Mouse (Mus musculus) limb, embryonic 15.5 days (tissue): ENCODE results near the gene Duox2. TPM values are rescaled to one million over a fixed set of nuclear protein-coding genes. Genes with fewer than 3 reads are reported as not detected.

Source experiments
- ATAC-seq: fragments of 200-750 bp; cut with Nextera tagmentation; 2 replicates; pipeline ENCODE4 v1.8.0; 2017; ENCODE audit warnings: low read depth, moderate TSS enrichment; ENCODE audit not compliant: insufficient number of reproducible peaks, low FRiP score, low TSS enrichment
- H3K27ac ChIP-seq: fragments of 300-500 bp; sonication (generic); 2 replicates; pipeline ENCODE4 v1.5.1; 2015; ENCODE audit warnings: moderate library complexity, mild to moderate bottlenecking, inconsistent platforms
- H3K27me3 ChIP-seq: fragments of 300-500 bp; sonication (generic); 2 replicates; pipeline ENCODE4 v1.6.1; 2015; ENCODE audit warnings: inconsistent platforms
- H3K36me3 ChIP-seq: fragments of 300-500 bp; sonication (generic); 2 replicates; pipeline ENCODE4 v1.6.1; 2015; ENCODE audit warnings: inconsistent platforms
- H3K4me1 ChIP-seq: fragments of 300-500 bp; sonication (generic); 2 replicates; pipeline ENCODE4 v1.6.1; 2015; ENCODE audit warnings: inconsistent platforms
- H3K4me2 ChIP-seq: fragments of 300-500 bp; sonication (generic); 2 replicates; pipeline ENCODE4 v1.6.1; 2015; ENCODE audit warnings: mild to moderate bottlenecking, inconsistent platforms
- H3K4me3 ChIP-seq: fragments of 300-500 bp; sonication (generic); 2 replicates; pipeline ENCODE4 v1.5.1; 2015; ENCODE audit warnings: mild to moderate bottlenecking, inconsistent platforms
- H3K9ac ChIP-seq: fragments of 300-500 bp; sonication (generic); 2 replicates; pipeline ENCODE4 v1.6.1; 2015; ENCODE audit warnings: inconsistent platforms
- H3K9me3 ChIP-seq: fragments of 300-500 bp; sonication (generic); 2 replicates; pipeline ENCODE4 v1.6.1; 2016; ENCODE audit warnings: inconsistent platforms
- WGBS: fragments of 180-500 bp; shearing (Covaris S2); methylation state at CpG from one replicate; pipeline ENCODE4 v1.1.7; 2015; 5-methylcytosine and 5-hydroxymethylcytosine counted together
- polyA plus RNA-seq: library from polyadenylated mRNA; unstranded; fragments of >200 nt; fragmentation: Nextera tagmentation; extraction: Ambion mirVana; gene quantifications from 2 replicates; pipeline ENCODE4 v1.2.1, GENCODE M21; 2015

Gene Duox2
- polyA plus RNA-seq, 1 experiment from 2014 or later, result 0.13 TPM

DNA sequence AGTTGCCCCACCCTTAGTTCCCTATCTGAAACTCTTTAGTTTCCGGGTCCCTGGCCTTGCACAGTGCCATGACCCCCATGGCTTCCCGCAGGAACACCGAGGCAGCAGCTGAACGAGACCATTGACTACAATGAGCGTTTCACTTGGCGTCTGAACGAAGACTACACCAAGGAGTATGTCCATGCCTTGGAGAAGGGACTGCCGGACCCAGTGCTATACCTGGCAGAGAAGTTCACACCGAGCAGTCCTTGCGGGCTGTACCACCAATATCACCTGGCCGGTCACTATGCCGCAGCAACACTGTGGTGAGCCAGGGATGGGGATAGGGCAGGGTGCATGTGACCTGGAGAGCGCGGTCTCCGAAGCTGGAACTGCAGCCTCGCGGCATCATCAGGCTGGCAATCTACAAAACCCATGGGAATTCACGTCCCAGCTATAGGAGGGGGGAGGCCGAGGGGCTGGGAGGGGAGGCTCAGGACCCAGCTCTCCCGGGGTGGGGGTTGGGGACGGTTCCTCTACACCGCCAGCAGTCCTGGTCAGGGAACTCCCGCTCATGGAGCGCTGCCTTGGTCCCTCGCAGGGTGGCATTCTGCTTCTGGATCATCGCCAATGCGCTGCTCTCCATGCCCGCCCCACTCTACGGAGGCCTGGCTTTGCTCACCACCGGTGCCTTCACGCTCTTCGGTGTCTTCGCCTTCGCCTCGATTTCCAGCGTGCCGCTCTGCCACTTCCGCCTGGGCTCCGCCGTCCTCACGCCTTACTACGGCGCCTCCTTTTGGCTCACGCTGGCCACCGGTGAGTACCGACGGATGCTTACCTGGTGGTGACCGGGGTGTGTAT is 3.1 kb upstream of the Duox2 start:
- no peaks in the 10 kb centered on the region for H3K36me3 ChIP-seq
- H3K9ac ChIP-seq, result no peak overlapping the region
- WGBS, result 1% methylated on average over 48 of the region's 48 CpGs
- no peak overlapping the region for H3K27ac ChIP-seq
- no peaks in the 10 kb centered on the region for H3K9me3 ChIP-seq
- peaks cover 36% of the 10 kb centered on the region for H3K4me1 ChIP-seq
- H3K4me2 ChIP-seq, result peak overlapping the region; percentile 76
- H3K27me3 ChIP-seq, result peaks cover 99% of the 10 kb centered on the region
- ATAC-seq, result no peak
- peak overlapping the region; percentile 37 for H3K4me3 ChIP-seq

DNA sequence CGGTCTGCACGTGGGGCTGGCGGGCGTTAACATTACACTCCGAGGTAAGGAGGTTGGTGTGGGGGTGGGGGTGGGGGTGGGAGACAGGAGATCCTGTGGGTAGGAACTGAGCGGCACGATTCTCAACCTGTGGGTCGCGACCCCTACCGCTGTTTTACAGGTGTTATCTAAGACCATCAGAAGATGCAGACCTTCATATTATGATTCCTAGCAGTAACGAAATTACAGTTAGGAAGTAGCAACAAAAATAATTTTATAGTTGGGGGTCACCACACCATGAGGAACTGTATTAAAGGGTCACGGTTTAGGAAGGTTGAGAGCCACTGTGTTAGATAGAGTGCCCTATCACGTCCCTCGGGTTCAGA is 2.4 kb upstream of the Duox2 start:
- H3K27ac ChIP-seq, result no peak overlapping the region
- no peak for ATAC-seq
- WGBS, result 3% methylated on average over 14 of the region's 14 CpGs
- no peak overlapping the region for H3K4me3 ChIP-seq
- H3K9me3 ChIP-seq, result no peaks in the 10 kb centered on the region
- H3K4me1 ChIP-seq, result peaks cover 36% of the 10 kb centered on the region
- H3K9ac ChIP-seq, result no peak overlapping the region
- peaks cover 99% of the 10 kb centered on the region for H3K27me3 ChIP-seq
- H3K4me2 ChIP-seq, result no peak overlapping the region
- no peaks in the 10 kb centered on the region for H3K36me3 ChIP-seq

DNA sequence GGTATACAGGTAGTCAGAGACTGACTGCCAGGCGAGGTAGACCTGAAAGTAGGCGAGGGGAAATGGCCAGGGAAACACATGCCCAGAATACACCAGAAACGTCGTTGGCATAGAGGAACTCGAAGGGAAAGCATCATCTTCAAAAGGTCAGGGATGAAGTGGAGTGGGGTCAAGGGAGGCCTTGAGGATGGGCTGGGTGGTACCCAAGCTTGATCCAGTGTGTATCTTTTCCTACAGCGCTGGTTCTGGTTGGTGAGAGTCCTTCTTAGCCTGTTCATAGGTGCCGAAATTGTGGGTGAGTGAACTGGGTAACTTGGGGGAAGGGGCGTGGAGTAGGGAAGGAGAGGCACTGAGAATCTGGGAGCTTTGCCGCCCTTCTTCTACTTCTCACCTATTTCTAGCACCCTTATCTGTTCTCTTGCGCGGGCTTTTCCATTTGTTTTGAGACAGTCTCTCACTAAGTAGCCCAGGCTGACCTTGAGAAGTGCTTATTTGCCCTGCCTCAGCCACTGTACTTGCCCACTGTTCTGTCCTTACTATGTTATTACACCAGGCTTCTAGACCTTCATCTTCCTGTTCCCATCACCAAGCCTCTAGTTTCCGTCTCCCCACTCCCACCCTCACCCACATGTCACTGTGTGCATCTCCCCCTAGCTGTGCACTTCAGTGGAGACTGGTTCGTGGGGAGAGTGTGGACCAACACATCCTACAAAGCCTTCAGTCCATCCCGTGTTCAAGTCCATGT is 1.8 kb upstream of the Duox2 start:
- H3K36me3 ChIP-seq, result no peaks in the 10 kb centered on the region
- no peak overlapping the region for H3K4me2 ChIP-seq
- WGBS, result 10% methylated on average over 14 of the region's 14 CpGs
- H3K9me3 ChIP-seq, result no peaks in the 10 kb centered on the region
- no peak overlapping the region for H3K4me3 ChIP-seq
- no peak overlapping the region for H3K27ac ChIP-seq
- no peak overlapping the region for H3K9ac ChIP-seq
- H3K4me1 ChIP-seq, result peaks cover 36% of the 10 kb centered on the region
- no peak for ATAC-seq
- peaks cover 99% of the 10 kb centered on the region for H3K27me3 ChIP-seq

DNA sequence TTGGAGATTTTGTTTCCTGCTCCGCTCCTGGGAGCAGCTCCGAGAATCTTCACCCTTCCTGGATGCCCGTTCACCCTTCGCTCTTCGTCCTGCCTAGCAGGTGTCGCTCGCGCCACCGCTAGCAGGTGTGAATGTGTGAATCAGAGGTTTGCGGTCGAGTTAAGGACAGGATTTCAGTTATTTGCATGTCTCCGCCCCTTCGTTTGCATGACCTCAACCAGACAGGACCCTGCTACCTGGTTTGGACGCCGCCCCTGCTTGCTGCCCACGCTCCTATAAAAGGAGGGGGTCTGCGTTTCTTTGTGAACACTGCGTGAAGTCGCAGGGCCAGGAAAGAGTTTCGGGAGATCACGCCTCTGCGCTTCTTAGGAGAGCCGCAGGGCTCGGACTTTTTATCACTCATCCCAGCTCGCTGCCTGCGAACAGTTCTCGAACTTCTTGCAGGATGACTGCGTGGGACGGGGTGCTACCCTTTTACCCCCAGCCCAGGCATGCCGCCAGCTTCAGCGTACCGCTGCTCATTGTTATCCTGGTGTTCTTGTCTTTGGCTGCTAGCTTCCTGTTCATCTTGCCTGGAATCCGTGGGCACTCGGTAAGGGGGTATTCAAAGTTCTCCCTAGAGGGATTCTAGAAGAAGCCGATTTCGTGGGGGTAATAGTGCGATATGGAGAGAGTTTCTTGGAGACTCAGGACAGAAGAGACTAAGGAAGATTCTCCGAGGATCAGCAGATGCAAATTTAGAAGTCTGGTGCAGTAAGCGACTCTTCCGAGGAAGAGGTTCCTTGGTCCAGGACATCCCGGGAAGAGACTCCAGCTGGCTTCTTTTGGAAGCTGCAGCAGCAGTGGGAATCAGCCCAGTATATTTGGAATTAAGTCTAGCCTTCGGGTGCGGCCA is 594 bp upstream of the Duox2 start, which contains the start of gene Duoxa2:
Gene Duoxa2 (plus strand): TSS at position 305 of the 895 bp plus-strand sequence.
- Histone ChIP-seq H3K27ac (no peak within 1 kb of the TSS), H3K9me3 (no peaks in the 10 kb centered on the region), H3K9ac (no peak within 1 kb of the TSS), H3K4me2 (peak within 1 kb of the TSS; percentile 42), H3K4me3 (peak within 1 kb of the TSS; percentile 29), H3K27me3 (peaks cover 98% of the 10 kb centered on the region), H3K36me3 (no peaks in the 10 kb centered on the region), H3K4me1 (peaks cover 36% of the 10 kb centered on the region)
- WGBS, result under 1% methylated on average over 43 of the region's 43 CpGs
- ATAC-seq, result no peak

DNA sequence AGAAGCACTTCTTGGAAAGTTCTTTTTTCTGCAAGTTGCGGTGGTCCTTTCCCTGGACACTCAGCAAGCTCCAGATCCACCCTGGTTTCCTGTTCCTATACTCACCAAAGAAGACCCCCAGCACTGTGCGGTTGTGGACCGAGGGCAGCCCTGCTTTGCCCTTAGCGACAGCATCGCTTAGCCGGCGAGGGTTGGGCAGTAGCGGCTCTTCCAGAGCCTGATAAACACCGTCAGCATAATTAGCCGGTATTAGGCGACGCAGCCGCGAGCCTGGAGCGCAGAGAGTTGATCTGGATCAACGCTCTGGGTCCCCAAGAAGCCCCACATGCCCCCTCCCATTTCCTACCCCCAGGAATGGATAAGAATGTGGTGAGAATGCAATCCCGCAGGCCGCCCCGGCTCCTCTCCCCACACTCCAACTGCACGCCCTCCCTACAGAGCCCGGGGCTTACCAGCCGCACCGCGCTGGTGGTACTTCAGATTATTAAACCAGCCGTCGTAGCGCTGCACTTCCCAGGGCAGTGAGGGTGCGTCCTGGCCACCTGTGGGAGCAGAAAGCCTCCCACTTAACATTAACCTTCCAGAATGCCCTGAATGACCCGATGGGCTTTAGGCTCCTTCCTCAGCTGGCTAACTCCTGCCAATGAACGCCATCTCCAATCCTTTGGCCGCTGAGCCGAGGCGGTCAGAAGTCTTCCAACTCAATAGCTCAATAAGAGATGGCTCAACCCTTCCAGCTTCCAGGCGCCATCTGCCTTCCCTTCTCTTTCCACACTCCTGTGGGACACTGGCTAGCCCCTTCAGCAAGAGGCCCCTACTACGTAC is 766 bp downstream of the Duox2 start:
- H3K9me3 ChIP-seq, result no peaks in the 10 kb centered on the region

DNA sequence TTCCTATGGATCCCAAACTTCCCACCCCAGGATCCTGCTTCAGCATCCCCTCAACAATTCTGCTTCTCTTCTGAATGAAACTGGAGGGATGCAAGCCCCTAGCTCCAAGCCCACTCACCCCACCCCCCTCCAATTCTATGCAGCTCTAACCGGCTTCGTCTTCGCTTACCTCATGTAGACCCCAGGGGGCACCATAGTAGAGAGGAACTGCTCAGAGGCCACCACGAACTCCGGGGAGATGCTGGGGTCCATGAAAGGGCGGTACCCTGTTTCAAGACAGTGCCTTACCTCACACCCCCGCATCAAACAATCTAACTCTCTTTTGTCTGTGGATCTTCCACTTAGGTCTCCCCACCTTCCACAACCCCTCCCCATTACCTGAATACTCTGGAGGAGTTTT is 3.3 kb downstream of the Duox2 start:
- peaks cover 73% of the 10 kb centered on the region for H3K27me3 ChIP-seq
- no peak overlapping the region for H3K27ac ChIP-seq
- no peak for ATAC-seq
- H3K4me1 ChIP-seq, result peaks cover 21% of the 10 kb centered on the region
- H3K9me3 ChIP-seq, result no peaks in the 10 kb centered on the region
- no peak overlapping the region for H3K4me2 ChIP-seq
- H3K9ac ChIP-seq, result no peak overlapping the region
- no peak overlapping the region for H3K4me3 ChIP-seq
- no peaks in the 10 kb centered on the region for H3K36me3 ChIP-seq
- 3% methylated on average over 7 of the region's 7 CpGs for WGBS

More for the DNA sequence above, 766 bp downstream of the Duox2 start:
- no peak for ATAC-seq
- H3K4me1 ChIP-seq, result peaks cover 36% of the 10 kb centered on the region
- H3K4me3 ChIP-seq, result peak overlapping the region; percentile 29
- H3K4me2 ChIP-seq, result no peak overlapping the region
- no peak overlapping the region for H3K27ac ChIP-seq
- WGBS, result under 1% methylated on average over 35 of the region's 35 CpGs
- no peak overlapping the region for H3K9ac ChIP-seq
- peaks cover 95% of the 10 kb centered on the region for H3K27me3 ChIP-seq
- no peaks in the 10 kb centered on the region for H3K36me3 ChIP-seq

DNA sequence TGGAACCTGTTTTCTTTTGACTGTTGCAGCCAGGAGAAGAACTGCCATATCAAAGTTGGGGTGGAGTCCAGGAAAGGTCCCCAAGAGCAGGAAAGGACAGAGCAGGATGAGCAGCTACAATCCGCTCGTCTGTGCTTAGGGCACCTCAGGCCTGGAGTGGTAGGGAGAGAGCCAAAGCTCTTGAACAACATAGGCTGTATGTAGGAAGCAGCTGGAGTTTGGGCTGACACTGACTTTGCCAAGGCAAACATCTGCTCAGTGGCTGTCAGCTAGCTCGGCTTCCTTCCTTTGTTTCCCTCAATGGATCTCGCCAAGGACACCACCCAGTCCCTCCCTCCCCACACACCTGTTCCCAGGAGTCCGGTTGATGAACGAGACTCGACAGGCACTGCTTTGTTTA is 12.1 kb downstream of the Duox2 start:
- H3K4me1 ChIP-seq, result no peaks in the 10 kb centered on the region
- no peak overlapping the region for H3K4me3 ChIP-seq
- H3K9me3 ChIP-seq, result no peaks in the 10 kb centered on the region
- no peak overlapping the region for H3K9ac ChIP-seq
- H3K27ac ChIP-seq, result no peak overlapping the region
- no peak overlapping the region for H3K4me2 ChIP-seq
- 65% methylated on average over 7 of the region's 7 CpGs for WGBS
- ATAC-seq, result no peak
- peaks cover 4% of the 10 kb centered on the region; the same call in 1 of the 2 replicates for H3K27me3 ChIP-seq
- H3K36me3 ChIP-seq, result no peaks in the 10 kb centered on the region

DNA sequence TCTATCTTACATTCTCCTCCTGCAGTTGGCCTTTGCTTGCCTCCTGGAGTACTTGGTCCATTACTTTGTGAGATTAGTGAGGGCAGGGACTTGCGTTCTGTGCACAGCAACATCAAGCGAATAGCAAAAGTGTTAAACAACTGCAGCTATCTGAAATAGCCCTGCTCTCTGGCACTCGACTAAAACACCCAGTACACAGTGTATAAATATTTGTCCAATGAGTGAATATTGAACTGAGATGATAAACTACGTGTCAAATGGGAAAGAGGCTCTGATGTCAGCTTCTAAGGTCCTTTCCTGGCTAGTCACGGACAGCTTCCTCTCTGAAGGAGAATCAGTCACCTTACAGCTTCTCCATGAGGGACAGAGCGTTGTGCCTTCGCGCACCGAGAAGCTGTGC is 14.2 kb downstream of the Duox2 start:
- H3K4me1 ChIP-seq, result no peaks in the 10 kb centered on the region
- H3K9me3 ChIP-seq, result no peaks in the 10 kb centered on the region
- H3K4me2 ChIP-seq, result no peak overlapping the region
- ATAC-seq, result no peak
- WGBS, result 82% methylated on average over 9 of the region's 9 CpGs
- no peak overlapping the region for H3K9ac ChIP-seq
- H3K27me3 ChIP-seq, result no peaks in the 10 kb centered on the region
- no peak overlapping the region for H3K27ac ChIP-seq
- no peak overlapping the region for H3K4me3 ChIP-seq
- H3K36me3 ChIP-seq, result no peaks in the 10 kb centered on the region

DNA sequence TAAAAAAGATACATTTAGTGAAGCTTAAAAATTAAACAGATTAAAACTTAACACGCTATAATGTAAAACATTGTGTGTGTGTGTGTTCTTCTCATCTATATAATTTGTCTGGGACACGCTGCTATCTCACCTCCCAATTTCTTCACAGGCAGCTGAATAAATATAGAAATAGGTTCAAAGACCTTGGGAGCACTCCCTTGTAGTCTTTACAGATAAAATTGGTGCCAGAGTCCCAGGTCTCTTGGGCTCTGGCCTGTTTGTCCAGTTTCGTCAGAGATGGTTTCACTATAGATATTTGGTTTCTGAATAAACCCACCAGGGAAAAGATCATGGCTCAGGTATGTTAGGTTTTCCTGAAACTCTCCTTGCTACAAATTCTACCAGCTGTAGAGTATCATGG is 19.5 kb downstream of the Duox2 start:
- Histone ChIP-seq H3K4me1 (no peaks in the 10 kb centered on the region), H3K9ac (no peak overlapping the region), H3K4me3 (no peak overlapping the region), H3K36me3 (no peaks in the 10 kb centered on the region), H3K4me2 (no peak overlapping the region), H3K27ac (no peak overlapping the region), H3K27me3 (no peaks in the 10 kb centered on the region), H3K9me3 (no peaks in the 10 kb centered on the region)
- no peak for ATAC-seq
- WGBS, result 88% methylated on average over 3 of the region's 3 CpGs

DNA sequence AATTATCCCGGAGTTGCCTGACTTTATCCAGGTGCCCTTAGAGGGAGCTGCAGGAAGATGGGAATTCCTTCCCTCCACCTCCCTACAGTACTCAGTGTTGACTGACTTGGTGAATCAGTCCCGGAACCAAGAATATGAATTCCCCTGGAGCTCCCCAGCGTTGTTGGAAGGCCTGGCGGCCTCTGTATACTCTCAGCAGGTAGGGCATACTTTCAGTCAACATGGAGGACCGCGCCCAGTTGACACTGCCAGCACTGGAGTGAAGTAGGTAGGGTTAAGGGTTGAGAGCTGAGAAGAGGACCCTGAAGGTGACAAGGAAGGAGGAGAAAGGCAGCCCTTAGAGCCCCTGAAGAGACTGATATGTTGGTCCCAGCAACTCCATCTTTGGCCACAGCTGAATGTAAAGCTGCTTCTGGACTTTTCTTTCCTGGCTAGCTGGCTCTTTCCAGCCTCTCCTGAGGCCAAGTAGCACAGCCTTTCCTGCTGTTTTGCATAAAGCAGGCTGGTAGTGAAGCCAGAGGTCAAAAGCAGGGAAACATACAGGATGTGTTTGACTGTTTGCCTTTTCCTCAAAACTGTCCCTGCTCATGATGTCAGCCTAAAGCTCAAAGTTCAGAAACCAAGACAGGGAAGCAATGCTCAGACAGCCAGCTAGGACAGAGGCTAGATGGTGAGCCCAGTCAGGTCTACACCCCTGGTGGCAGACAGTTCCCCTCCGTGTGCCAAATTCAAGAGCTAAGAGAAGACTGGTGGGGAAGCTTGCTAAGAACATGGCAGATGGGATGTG is 31.6 kb downstream of the Duox2 start:
- H3K27ac ChIP-seq, result no peak overlapping the region
- no peaks in the 10 kb centered on the region for H3K27me3 ChIP-seq
- no peak overlapping the region for H3K4me2 ChIP-seq
- H3K9ac ChIP-seq, result no peak overlapping the region
- ATAC-seq, result no peak
- H3K4me1 ChIP-seq, result no peaks in the 10 kb centered on the region
- no peaks in the 10 kb centered on the region for H3K36me3 ChIP-seq
- no peak overlapping the region for H3K4me3 ChIP-seq
- no peaks in the 10 kb centered on the region for H3K9me3 ChIP-seq
- 82% methylated on average over 7 of the region's 7 CpGs for WGBS
